Mouse (Mus musculus): ENCODE data around the gene Ecsit. TPM values are rescaled to one million over a fixed set of nuclear protein-coding genes. Genes with fewer than 3 reads are reported as not detected.

The Ecsit gene
- polyA plus RNA-seq (2015; fragmentation: Nextera tagmentation; extraction: Ambion mirVana): 59.2 and 59.7 TPM in 2 replicates

- peaks cover 18% of the 10 kb centered on the region for H3K4me1 ChIP-seq
- H3K4me3 ChIP-seq: peak within 1 kb of the TSS; percentile 73
- no peaks in the 10 kb centered on the region for H3K27me3 ChIP-seq
- peak within 1 kb of the TSS; percentile 64 for H3K4me2 ChIP-seq (replicated peaks)
- H3K9ac ChIP-seq (replicated peaks): peak within 1 kb of the TSS; percentile 68
- peak within 1 kb of the TSS; percentile 78 for H3K27ac ChIP-seq (replicated peaks)
- H3K9me3 ChIP-seq: no peaks in the 10 kb centered on the region
- no peaks in the 10 kb centered on the region for H3K36me3 ChIP-seq
- ATAC-seq (replicated peaks): peak; percentile 100
- WGBS: under 1% methylated on average over 48 of the region's 48 CpGs
Measured at GRCm38 (mm10) chr9:22085022-22085834, at the start of gene Ecsit. Ecsit (minus strand) TSS chr9:22085438.

GRCm38 (mm10) chr9:22134246-22134890, 49.1 kb upstream of the Ecsit start:
- peaks cover 9% of the 10 kb centered on the region; the same call in 1 of the 2 replicates for H3K4me1 ChIP-seq
- no peak overlapping the region for H3K4me3 ChIP-seq
- no peaks in the 10 kb centered on the region for H3K36me3 ChIP-seq
- peaks cover 22% of the 10 kb centered on the region for H3K27me3 ChIP-seq
- WGBS: 88% methylated on average over 7 of the region's 7 CpGs
- no peaks in the 10 kb centered on the region for H3K9me3 ChIP-seq
- no peak overlapping the region for H3K4me2 ChIP-seq (replicated peaks)
- no peak for ATAC-seq (replicated peaks)
- no peak overlapping the region for H3K27ac ChIP-seq (replicated peaks)
- H3K9ac ChIP-seq (replicated peaks): no peak overlapping the region

DNA sequence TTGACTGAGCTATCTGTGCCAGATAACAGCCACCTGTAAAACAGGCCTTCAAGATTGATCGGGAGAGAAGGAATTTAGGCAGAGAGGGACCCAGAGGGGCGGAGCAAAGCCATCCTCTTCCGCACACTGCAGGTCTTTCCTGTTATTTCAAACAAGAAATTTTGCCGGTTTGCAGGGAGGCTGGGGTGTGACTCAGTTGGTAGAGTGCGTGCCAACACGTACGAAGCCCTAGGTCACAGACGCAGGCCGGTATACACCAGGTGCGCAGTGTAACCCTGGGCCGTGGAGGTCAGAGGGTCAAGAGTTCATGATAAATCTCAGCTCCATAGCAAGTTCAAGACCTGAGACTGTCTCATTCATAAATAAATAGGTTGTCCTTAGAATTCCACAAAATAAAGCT, 47.0 kb upstream of the Ecsit start:
- Histone ChIP-seq H3K27ac (replicated peaks) (no peak overlapping the region), H3K4me1 (peaks cover 9% of the 10 kb centered on the region; the same call in 1 of the 2 replicates), H3K36me3 (no peaks in the 10 kb centered on the region), H3K4me3 (no peak overlapping the region), H3K4me2 (replicated peaks) (no peak overlapping the region), H3K9me3 (no peaks in the 10 kb centered on the region), H3K27me3 (peaks cover 22% of the 10 kb centered on the region), H3K9ac (replicated peaks) (no peak overlapping the region)
- ATAC-seq (replicated peaks): no peak
- 59% methylated on average over 11 of the region's 11 CpGs for WGBS

- ATAC-seq (replicated peaks): no peak
- Histone ChIP-seq H3K9ac (replicated peaks) (no peak overlapping the region), H3K27ac (replicated peaks) (no peak overlapping the region), H3K9me3 (no peaks in the 10 kb centered on the region), H3K27me3 (peaks cover 22% of the 10 kb centered on the region), H3K4me3 (no peak overlapping the region), H3K4me1 (peaks cover 9% of the 10 kb centered on the region; the same call in 1 of the 2 replicates), H3K36me3 (no peaks in the 10 kb centered on the region), H3K4me2 (replicated peaks) (peak overlapping the region; percentile 9; the same call in 1 of the 2 replicates)
- WGBS: 2% methylated on average over 34 of the region's 35 CpGs
Measured at GRCm38 (mm10) chr9:22131226-22131981, 46.2 kb upstream of the Ecsit start.

DNA sequence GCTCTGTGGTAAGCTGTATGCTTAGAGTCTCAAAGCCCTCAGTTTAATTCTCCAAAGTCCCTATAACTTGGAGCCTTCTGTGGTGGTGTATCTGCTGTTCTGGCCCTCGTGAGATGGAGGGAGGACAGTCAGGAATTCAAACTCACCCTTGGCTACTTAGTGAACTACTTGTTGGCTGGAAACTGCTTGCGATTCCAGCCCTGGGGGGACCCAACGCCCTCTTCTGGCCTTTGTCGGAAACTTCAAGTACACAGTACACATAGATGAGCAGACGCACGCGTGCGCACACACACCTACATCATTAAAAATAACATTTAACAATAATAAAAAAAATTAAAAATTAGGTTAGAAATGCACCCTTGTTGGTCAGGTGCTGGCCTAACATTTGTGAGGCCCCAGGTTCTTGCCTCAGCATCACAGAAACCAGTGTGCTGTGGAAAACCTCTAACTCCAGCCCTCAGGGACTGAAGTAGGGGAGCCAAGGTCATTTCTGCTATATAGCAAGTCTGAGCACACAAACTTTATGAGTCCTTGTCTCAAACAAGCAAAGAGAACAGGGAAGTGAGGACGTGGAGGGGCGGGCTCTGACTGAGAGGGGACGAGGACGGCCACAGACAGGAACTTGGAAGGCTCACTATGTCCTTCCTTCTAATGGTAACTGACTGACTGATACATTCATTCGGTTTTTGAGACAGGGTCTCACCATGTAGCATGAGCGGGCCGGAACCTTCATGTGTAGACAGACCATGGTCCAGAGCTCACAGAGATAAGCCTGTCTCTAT, 40.2 kb upstream of the Ecsit start:
- Histone ChIP-seq H3K4me1 (no peaks in the 10 kb centered on the region), H3K4me2 (replicated peaks) (no peak overlapping the region), H3K4me3 (no peak overlapping the region), H3K27ac (replicated peaks) (no peak overlapping the region), H3K9ac (replicated peaks) (no peak overlapping the region), H3K27me3 (0 out of 2 replicates have a peak, but pooled peaks cover 6% of the 10 kb centered on the region), H3K9me3 (no peaks in the 10 kb centered on the region), H3K36me3 (no peaks in the 10 kb centered on the region)
- 92% methylated on average over 15 of the region's 15 CpGs for WGBS
- ATAC-seq (replicated peaks): no peak

DNA sequence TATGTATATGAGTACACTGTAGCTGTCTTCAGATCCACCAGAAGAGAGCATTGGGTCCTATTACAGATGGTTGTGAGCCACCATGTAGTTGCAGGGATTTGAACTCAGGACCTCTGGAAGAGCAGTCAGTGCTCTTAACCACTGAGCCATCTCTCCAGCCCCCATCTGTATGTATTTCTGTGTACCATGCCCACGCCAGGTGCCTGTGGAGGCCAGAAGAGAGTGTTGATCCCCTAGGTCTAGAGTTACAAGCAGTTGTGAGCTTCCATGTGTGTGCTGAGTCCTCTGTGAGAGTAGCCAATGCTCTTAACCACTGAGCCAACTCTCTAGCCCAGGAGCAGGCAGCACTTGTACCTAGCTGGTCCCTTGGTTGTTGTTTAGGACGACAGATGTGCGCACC, 38.9 kb upstream of the Ecsit start:
- Histone ChIP-seq H3K4me3 (no peak overlapping the region), H3K36me3 (no peaks in the 10 kb centered on the region), H3K4me2 (replicated peaks) (no peak overlapping the region), H3K9ac (replicated peaks) (no peak overlapping the region), H3K27me3 (0 out of 2 replicates have a peak, but pooled peaks cover 3% of the 10 kb centered on the region), H3K27ac (replicated peaks) (no peak overlapping the region), H3K9me3 (no peaks in the 10 kb centered on the region), H3K4me1 (no peaks in the 10 kb centered on the region)
- WGBS: 86% methylated on average over 3 of the region's 3 CpGs
- no peak for ATAC-seq (replicated peaks)

DNA sequence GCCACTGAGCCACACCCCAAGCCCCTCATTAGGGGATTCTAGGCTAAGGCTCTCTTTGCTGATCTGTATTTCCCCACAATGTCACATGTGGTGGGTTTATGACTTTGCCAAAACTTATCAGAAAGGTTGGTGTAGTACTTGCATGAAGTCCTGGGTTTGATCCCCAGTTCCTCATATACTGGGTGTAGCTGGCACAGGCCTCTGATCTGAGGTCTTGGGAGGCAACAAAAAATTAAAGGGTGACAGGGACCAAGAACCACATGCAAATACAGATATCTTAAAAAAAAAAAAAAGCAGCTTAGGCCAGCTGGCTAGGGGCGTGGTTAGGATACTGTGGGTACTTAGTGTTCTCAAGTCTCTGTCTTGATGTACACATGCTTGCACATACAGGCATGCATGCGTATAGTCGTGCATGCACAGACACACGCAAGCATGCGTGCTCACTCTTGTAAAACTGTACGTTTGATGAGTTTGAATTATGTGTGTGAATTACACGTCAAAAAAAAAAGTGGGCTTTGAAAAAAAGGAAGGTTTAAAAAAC, 37.9 kb upstream of the Ecsit start:
- H3K27ac ChIP-seq (replicated peaks): no peak overlapping the region
- H3K27me3 ChIP-seq: 0 out of 2 replicates have a peak, but pooled peaks cover 3% of the 10 kb centered on the region
- H3K9me3 ChIP-seq: no peaks in the 10 kb centered on the region
- no peak overlapping the region for H3K9ac ChIP-seq (replicated peaks)
- no peaks in the 10 kb centered on the region for H3K4me1 ChIP-seq
- no peak overlapping the region for H3K4me3 ChIP-seq
- no peaks in the 10 kb centered on the region for H3K36me3 ChIP-seq
- ATAC-seq (replicated peaks): no peak
- H3K4me2 ChIP-seq (replicated peaks): no peak overlapping the region
- 82% methylated on average over 7 of the region's 7 CpGs for WGBS

DNA sequence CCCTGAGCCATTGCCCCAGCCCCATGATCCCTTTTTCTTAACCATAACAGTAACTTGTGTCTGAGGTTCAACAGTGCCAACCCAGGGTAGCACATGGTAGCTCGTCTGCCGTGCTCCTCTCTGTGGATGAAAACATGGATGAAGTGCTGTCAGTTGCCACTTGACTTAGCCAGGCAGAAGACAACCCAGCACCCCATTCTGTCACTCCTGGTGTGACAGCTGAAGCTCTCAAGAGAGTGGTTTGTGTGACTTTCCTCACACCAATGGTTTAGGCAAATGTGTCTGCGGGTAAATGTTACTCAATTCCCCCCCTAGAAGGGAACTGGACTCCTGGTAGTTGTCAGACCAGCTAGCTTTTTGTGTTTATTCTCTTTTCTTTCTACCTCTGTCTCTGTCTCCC, 36.8 kb upstream of the Ecsit start:
- no peak overlapping the region for H3K27ac ChIP-seq (replicated peaks)
- no peak for ATAC-seq (replicated peaks)
- no peak overlapping the region for H3K4me2 ChIP-seq (replicated peaks)
- 0 out of 2 replicates have a peak, but pooled peaks cover 3% of the 10 kb centered on the region for H3K27me3 ChIP-seq
- 76% methylated on average over 3 of the region's 3 CpGs for WGBS
- H3K9ac ChIP-seq (replicated peaks): no peak overlapping the region
- H3K4me3 ChIP-seq: no peak overlapping the region
- no peaks in the 10 kb centered on the region for H3K36me3 ChIP-seq
- H3K9me3 ChIP-seq: no peaks in the 10 kb centered on the region
- peaks cover 6% of the 10 kb centered on the region for H3K4me1 ChIP-seq

- no peak for ATAC-seq (replicated peaks)
- no peak overlapping the region for H3K9ac ChIP-seq (replicated peaks)
- H3K4me1 ChIP-seq: peaks cover 7% of the 10 kb centered on the region
Measured at GRCm38 (mm10) chr9:22121545-22121944, 36.3 kb upstream of the Ecsit start.

GRCm38 (mm10) chr9:22119543-22119942, 34.3 kb upstream of the Ecsit start:
- Histone ChIP-seq H3K9me3 (no peaks in the 10 kb centered on the region), H3K27ac (replicated peaks) (no peak overlapping the region), H3K9ac (replicated peaks) (no peak overlapping the region), H3K27me3 (0 out of 2 replicates have a peak, but pooled peaks cover 3% of the 10 kb centered on the region), H3K4me1 (peaks cover 18% of the 10 kb centered on the region), H3K4me2 (replicated peaks) (no peak overlapping the region), H3K4me3 (no peak overlapping the region), H3K36me3 (no peaks in the 10 kb centered on the region)
- no peak for ATAC-seq (replicated peaks)
- 94% methylated on average over 4 of the region's 4 CpGs for WGBS

More at GRCm38 (mm10) chr9:22121545-22121944, 36.3 kb upstream of the Ecsit start:
- H3K36me3 ChIP-seq: no peaks in the 10 kb centered on the region
- 0 out of 2 replicates have a peak, but pooled peaks cover 3% of the 10 kb centered on the region for H3K27me3 ChIP-seq
- no peak overlapping the region for H3K4me3 ChIP-seq
- no peak overlapping the region for H3K27ac ChIP-seq (replicated peaks)
- H3K9me3 ChIP-seq: no peaks in the 10 kb centered on the region
- H3K4me2 ChIP-seq (replicated peaks): no peak overlapping the region

Measured in forebrain, embryonic 15.5 days (tissue).